Mouse (Mus musculus): ENCODE data around the gene Nek2.

The Nek2 gene

DNA sequence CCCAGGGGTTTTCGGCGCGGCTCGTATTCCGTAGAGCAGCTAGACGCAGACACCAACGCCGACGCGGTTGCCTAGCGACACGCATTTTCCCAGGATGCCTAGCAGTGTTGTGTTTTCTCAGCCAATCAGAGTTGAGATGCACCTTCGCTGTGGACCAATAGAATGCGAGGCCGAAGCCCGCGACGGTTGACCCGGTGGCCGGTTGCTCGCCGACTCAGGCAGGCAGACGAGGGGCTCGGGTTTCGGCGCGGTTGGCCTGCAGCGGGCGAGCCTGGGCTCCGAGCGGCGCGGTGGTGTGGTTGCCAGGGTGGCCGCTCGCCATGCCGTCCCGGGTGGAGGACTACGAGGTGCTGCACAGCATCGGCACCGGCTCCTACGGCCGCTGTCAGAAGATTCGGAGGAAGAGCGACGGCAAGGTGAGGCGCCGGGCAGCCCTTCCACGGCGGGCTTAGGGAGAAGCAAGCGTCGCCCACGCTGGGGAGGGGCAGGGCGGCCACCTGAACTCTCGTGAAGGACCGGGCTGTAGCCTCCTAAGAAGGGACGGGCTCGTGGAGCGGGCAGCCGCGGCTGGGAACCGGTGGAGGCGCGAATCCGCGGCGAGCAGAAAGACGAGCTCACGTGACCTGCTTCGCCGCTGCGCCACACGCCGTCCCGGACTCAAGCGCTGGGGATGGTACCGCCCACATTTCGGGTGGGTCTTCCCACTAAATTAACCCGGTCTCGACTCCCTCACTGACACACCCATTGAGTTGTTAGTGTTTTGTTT lies at the start of gene Nek2:
Nek2 (plus strand) TSS at position 119 of the 766 bp plus-strand sequence.
- peak; percentile 97 for DNase-seq (ENCODE audit: low read depth)

DNA sequence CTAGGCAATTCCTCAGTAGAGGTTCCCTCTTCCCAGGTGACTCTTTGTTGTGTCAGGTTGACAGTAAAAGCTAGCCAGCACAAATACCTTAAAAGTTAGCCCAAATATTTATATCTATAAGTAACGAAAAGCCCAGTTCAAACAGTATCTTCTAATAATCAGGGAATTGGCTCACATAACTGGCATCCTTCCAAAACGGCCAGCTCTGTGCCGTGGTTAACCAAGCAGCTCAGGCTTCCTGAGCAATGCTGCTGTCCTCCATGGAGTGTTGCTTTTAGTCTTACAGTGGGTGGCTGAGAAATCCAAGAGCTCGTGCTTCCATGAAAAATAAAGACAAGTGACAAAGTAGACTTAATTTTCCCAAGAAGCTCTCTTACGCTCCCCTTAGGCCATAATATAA lies 47.1 kb upstream of the Nek2 start:
- no peak for DNase-seq (ENCODE audit: low read depth)

DNA sequence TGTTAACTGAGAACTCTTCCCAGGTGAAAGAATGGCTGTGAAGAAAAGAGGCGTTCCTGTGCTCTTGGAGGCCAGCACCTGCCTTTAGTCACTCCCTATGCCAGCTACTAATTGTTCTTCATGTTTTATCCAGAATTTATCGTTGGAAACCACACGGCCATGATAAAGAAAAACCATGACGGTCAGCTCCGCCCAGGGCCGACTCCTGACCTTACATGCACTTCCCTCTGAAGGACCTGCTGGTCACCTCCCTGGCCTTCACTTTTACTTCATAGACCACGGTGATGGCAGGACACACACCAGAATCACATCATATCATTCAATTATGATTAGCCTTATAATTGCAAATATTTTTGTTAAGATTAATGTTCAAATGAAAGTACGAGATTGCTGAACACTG lies 46.1 kb upstream of the Nek2 start:
- no peak for DNase-seq (ENCODE audit: low read depth)

- DNase-seq (ENCODE audit: low read depth) = no peak
These were observed 43.7 kb upstream of the Nek2 start for GRCm38 (mm10) chr1:191777521-191777920.

DNA sequence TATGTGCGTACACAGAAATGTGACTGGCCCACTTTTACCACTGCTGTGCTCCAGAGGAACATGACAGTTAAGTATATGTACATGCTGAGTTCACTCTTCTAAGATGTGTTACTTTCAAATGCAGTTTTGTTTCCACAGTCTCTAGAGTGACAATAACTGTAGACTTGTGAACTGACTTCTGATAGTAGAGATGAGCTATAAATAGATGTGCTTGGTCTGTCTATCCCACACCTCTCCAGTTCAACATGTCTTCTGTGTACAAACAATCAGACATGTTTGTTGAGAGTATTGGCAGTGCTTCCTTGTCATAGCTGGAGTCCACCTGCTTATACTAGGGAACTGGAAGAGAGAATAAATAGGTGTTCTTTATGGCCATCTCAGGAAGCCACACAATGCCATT lies 40.8 kb upstream of the Nek2 start:
- no peak for DNase-seq (ENCODE audit: low read depth)

DNA sequence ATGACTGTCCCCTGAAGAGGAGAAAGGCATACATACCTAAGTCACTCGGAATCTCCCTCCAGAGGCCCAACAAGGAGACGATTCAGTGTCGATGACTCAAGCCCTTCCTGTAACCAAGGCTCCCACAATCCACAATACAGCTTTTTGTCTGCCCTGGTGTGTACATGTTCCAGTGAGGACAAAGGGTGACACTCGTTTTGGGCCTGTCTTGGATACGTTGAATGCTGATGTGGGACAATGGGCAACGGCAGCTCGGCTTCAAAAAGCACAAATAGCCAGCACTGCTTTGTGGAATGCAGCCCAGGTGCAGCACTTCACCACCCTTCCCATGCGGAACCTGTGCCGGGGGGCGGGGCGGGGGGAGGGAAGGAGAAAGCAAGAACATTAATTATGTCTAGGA lies 36.1 kb upstream of the Nek2 start:
- DNase-seq (ENCODE audit: low read depth) = no peak

DNA sequence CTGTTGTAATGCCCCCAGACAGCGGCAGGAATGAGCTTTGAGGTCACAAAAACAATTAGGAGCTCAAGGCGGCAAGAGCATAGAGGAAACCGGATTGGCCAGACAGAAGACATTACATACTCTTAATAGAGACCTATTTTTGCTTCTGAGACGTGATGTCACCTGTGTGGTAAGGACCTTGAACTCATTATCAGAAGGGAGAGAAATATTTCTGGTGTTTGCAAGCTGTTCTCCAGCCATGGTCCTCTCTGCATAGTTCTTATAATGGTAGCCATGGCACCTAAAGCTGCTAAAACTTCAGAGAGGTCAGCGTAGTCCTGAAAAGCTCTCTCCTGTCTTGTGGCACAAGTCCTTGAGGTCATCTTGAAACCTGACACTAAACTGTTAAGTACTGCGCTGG lies 35.0 kb upstream of the Nek2 start:
- DNase-seq (ENCODE audit: low read depth) = no peak

DNA sequence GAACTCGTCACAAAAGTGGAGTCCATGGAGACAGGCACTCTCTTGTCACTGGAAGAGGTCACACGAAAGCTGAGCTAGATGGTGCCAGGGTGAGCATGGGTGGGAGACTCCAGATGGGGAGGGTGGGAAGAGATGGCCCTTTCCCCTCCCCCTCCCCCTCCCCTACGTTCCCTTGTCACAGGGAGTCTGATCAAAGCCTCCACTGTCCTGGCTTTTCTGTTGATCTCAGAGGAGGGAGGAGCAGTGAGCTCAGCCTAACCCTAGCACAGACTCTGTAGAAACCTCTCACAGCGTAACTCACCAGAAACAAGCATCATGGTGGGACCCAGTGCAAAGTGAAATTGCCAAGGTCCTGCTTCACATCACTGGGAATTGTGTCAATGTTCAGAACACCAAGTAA lies 33.9 kb upstream of the Nek2 start:
- DNase-seq (ENCODE audit: low read depth) = no peak

GRCm38 (mm10) chr1:191792991-191793390 lies 28.3 kb upstream of the Nek2 start:
- no peak for DNase-seq (ENCODE audit: low read depth)

DNA sequence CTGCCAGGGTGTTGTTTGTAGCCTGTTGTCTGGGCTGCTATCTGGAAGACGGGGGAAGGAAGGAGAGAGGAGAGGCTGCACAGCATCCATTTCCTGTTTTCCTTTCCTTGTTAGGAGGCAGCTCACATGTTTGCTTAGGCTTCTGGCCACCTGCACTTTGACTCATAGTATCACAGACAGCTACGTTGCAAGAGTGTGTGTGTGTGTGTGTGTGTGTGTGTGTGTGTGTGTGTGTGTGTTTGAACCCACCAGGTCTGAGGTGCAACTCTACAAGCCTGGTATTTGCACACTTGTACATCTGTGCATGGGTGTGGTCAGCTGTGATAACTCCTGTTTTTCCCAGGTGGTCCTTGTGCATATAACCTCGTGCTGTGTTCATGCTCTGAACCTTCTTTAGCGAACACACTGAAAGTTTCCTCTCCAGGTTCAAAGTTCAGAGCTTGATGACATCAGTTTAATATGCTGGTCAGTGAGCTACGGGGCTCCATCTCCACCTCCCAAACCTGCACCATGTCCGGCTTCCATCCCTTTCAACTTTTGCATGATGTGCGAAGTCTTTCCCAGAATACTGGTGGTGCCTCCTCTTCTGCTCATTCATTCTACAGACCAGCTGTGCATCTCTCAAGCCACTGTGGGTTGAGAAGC lies 27.2 kb upstream of the Nek2 start:
- DNase-seq (ENCODE audit: low read depth) = no peak

DNA sequence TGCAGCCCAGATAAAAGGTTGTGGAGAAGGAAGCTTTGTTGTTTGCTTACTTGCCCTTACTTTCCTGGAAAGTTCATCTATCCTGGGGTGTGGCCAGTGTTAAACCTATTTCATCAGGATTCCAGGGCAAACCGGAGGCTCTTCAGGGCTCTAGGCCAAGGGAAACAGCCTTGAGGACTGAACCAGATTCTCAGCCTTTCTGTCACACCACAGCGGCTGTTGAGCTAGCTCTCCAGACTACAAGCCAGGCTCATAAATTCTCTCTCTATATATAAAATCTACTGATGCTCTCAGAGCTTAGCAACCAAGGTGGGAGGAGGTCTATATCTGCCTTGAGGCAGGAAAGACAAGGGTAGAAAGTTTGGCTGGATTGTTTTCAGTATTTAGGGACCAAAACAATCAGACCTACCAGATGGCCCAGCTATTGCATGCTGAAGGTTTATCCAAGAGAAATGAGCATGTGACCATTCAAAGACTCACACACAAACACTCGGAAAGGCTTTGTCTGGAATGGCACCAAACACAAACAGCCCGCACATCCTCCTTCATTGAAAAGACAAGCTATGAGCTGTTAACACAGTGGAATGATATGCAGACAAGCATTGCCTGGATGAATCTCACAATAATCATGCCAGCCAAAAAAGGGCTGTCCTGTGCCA lies 24.9 kb upstream of the Nek2 start:
- no peak for DNase-seq (ENCODE audit: low read depth)

- DNase-seq (ENCODE audit: low read depth) = peak; percentile 36
These were observed 19.0 kb upstream of the Nek2 start for GRCm38 (mm10) chr1:191802093-191802819.

DNA sequence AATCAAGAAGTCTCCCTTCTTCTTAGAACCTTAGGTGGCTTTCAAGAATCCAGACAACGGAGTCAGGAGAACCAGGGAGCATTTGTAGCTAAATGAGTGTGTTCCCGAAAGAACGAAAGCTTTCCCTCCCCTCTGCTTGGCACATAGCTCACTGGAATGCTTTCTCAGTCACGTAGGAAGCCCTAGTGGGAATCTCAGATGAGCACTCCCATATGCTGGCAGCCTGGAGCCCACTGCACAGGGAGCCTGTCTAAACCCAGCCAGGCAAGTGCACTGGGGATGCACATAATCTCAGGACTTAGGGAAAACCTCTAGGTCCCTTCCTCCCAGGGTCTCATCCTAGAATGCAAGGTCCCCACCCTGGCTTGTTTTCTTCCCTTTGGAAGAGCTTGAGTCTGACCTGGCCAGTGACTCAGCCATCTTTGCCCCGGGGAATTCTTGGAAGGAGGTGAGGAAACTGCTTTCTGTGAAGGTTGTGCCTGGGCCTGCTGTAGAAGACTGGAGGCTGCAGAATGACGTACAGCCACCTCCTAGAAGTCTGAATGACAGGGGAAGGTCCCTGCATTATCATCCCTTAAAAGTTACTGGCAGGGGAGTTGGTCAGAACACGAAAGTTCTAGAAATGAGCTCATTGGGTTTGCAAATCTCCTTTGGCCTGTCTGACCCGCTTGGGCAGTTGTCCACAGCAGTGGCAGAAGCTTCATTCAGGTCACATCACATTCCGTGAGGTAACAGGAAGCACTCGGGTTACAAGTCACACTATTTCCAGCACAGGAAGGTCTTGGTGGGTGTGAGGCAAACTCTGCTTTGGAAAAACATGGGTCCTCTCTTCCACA lies 18.2 kb upstream of the Nek2 start:
- DNase-seq (ENCODE audit: low read depth) = peak; percentile 16

GRCm38 (mm10) chr1:191804747-191805146 lies 16.5 kb upstream of the Nek2 start:
- DNase-seq (ENCODE audit: low read depth) = no peak

DNA sequence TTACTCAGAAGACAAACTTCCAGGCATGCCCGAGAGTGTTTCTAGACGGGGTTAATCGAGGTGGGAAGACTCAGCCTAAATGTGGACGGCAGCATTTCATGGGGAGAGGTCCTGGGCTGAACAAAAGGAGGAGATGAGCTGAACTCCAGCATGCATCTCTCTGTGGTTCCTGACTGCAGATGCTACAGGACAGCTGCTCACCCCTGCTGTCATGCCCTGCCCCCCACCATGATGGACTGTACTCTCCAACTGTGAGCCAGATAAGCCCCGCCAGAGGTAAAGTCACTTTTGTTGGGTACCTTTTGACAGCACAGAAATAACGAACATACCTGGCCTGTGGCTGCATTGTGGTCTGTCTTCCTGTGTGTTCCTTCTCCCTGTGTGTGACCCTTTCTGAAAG lies 15.5 kb upstream of the Nek2 start:
- DNase-seq (ENCODE audit: low read depth) = no peak

DNA sequence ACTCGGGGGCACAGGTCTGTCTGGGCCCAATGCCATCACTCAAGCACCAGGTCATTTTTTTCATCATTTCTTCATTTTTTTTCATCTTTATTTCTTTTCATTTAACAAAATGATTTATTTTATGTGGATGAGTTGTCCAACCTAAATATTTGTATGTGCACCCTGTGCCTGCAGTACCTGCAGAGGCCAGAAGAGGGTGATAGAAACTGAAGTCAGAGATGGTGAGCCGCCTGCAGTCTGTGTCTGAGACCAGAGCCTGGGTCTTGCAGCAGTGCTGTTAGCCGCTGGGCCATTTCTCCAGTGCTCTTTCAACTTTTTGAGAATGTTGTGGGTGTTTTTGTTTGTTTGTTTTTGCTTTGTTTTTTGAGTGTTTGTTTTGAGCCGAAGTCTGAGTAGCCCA lies 14.5 kb upstream of the Nek2 start:
- peak; percentile 39 for DNase-seq (ENCODE audit: low read depth)

DNA sequence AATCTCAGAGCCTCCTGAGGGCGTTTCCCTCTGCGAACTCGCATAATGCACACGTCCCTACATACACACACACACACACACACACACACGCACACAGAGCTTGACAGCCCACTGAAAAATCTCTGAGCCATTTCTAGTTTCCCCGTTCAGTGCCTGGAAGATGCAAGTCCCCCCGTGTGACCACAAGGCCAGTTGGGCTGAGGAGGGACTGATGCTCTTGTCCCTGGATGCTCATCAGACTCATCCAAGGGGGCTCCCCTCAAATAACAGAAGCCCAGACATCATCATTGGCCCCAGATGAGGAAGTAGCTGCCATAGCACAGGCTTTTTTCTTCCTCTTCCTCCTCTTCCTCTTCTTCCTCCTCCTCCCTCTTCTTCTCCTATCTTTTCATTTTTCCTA lies 13.3 kb upstream of the Nek2 start:
- no peak for DNase-seq (ENCODE audit: low read depth)

DNA sequence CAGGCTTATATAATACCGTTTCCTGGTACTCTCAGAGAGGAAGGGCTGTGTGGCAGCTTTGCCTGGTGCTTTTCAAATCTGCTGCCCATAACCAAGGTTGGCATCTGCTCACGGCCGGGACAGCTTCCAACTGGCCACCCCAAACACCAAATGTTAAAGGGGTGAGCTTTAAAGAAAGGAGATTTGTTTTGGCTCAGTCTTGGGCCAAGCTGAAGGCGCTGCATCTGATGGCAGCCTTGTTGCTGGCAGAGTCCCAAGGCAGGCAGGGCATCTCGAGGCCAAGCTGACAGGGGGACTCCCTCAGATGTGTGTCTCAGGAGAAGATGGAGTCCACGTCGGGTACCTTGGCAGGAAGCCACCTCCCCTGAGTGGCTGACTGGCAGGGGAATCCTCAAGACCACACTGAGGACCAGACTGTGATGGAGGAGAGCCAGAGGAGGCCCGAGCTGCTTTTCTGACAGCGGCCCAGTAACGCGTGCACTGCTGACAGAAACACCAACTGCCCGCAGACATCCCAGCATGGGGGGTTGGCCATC lies 12.5 kb upstream of the Nek2 start:
- no peak for DNase-seq (ENCODE audit: low read depth)

DNA sequence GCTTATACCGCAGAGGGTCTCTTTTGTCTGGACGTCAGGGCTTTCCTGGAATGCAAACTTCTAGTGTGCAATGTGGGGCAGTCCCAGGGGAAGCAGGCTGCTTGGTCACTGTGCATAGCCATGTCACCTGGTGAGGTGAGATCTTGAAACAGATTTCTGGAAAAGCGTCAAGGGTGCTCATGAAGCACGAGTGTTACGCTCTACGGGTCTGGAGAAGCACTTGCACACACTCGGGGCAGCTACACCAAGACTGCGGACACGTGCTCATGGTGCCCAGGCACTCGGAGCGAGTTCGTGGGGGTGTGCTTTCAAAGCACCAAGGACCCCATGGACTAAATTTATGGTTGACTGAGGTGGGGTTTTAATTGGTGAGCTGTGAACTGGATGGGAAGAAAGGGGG lies 9.5 kb upstream of the Nek2 start:
- DNase-seq (ENCODE audit: low read depth) = no peak

DNA sequence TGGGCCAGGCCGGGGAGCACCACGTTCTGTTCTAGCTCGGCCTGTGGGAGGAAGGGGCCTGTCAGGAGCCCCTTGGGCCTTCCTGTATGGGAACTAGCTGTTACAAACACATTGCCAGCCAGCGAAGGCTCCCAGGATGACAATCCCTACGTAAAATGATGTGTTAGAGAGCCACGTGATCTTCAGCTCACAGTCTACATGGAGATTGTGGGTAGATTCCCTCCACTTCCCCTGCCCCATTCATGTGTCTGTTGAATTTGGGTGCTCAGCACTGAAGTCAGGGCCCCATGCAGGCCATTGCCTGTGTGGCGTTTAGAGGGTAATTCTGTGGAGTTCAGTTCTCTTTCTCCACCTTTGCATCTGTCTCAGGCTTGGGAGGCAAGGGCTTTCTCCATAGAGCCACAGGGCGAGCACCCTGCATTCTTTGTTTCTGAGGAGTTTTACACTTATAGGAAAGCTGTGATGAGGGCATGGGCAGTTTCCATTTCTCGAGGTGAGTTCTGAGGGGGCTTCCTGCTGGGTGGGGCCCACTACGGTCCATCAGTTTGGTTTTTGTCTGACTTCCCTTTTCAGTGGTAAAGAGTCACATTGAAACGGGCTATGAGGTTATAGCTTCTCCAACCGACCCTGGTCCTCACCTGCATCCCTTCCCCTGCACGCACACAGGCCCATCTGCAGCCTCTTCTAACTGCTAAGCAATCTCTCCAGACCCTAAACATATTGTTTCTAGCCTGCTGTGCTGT lies 8.1 kb upstream of the Nek2 start:
- DNase-seq (ENCODE audit: low read depth) = no peak

DNA sequence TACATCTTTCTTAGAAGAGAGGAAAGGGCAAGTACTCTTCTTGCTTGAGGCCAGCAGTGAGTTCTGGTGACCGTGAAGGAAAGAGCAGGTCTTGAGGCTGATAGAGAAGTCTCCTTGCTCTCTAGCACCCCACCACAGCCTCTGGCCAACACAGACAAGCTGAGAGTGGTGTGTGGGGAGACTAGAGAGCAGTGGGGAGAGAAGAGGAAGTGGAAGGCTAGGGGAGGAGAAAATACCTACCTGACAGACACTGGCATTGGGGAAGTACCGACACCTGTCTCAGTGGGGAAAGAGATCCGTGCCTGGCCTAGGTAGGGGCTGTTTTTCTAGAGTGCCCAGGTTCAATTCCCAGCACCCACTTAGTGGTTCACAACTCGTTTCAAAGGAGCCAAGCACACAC lies 7.0 kb upstream of the Nek2 start:
- DNase-seq (ENCODE audit: low read depth) = peak; percentile 13

Data from induced T-regulatory cell, adult 2 months (primary cell).